Comparison of ENCODE assay signal across 22 mouse cellular contexts in genomic region chr6:93011906-93012305, GRCm38 (mm10).
"Had no signal": no experiment of that assay in that cellular context is flagged by ENCODE, and none has a peak within 500 bp of the region (broad histone marks: within the 10 kb centered on the region; RNA-seq: fewer than 3 reads in every experiment).

No protein-coding gene starts in this region.

- H3K27me3 ChIP-seq: limb, embryonic 13.5 days; liver, embryonic 12.5 days; liver, embryonic 15.5 days; lung, embryonic 15.5 days; megakaryocyte, embryonic 14.5 days; midbrain, embryonic 13.5 days; neural tube, embryonic 13.5 days had no signal

- H3K36me3 ChIP-seq: limb, embryonic 10.5 days; limb, embryonic 13.5 days; liver, embryonic 12.5 days; liver, embryonic 15.5 days; lung, embryonic 15.5 days; midbrain, embryonic 10.5 days; midbrain, embryonic 13.5 days; neural tube, embryonic 13.5 days had no signal

- H3K4me3 ChIP-seq: limb, embryonic 10.5 days; limb, embryonic 13.5 days; liver, embryonic 12.5 days; liver, embryonic 15.5 days; lung, embryonic 15.5 days; megakaryocyte, embryonic 14.5 days; midbrain, embryonic 10.5 days; midbrain, embryonic 13.5 days; myocyte; neural tube, embryonic 13.5 days had no signal

- H3K9ac ChIP-seq: limb, embryonic 13.5 days; liver, embryonic 12.5 days; liver, embryonic 15.5 days; lung, embryonic 15.5 days; midbrain, embryonic 13.5 days; neural tube, embryonic 13.5 days had no signal

- H3K9me3 ChIP-seq: limb, embryonic 10.5 days; limb, embryonic 13.5 days; liver, embryonic 12.5 days; liver, embryonic 15.5 days; lung, embryonic 15.5 days; midbrain, embryonic 10.5 days; midbrain, embryonic 13.5 days; neural tube, embryonic 13.5 days had no signal

- H3K27ac ChIP-seq: limb, embryonic 10.5 days; limb, embryonic 13.5 days; liver, embryonic 12.5 days; liver, embryonic 15.5 days; lung, embryonic 15.5 days; midbrain, embryonic 10.5 days; midbrain, embryonic 13.5 days; neural tube, embryonic 13.5 days had no signal

- H3K4me1 ChIP-seq: liver, embryonic 15.5 days; megakaryocyte, embryonic 14.5 days; midbrain, embryonic 10.5 days; midbrain, embryonic 13.5 days; neural tube, embryonic 13.5 days had no signal

- ATAC-seq: liver, embryonic 12.5 days; midbrain, embryonic 13.5 days; midbrain, embryonic 16.5 days had no signal

- H3K4me2 ChIP-seq: limb, embryonic 13.5 days; liver, embryonic 12.5 days; liver, embryonic 15.5 days; lung, embryonic 15.5 days; midbrain, embryonic 13.5 days; neural tube, embryonic 13.5 days had no signal

- DNase-seq: kidney, postnatal 14 days; kidney, postnatal 4 days; layer of hippocampus, adult 9-11 months; liver; lung, adult 18-20 months; lung, postnatal 10 days; lung, postnatal 36 days; retina, postnatal 1 day; right cerebral cortex, postnatal 25 days; thymus, adult 18-20 months; thymus, postnatal 36 days had no signal
